Mouse (Mus musculus) embryonic facial prominence, embryonic 13.5 days (tissue): ENCODE measurements around the gene Ptprs. TPM values are rescaled to one million over a fixed set of nuclear protein-coding genes. Genes with fewer than 3 reads are reported as not detected.

Experiments
- ATAC-seq: fragments of 200-750 bp; cut with Nextera tagmentation; 2 replicates; pipeline ENCODE4 v1.8.0; 2017; ENCODE audit warnings: low read depth; ENCODE audit not compliant: insufficient number of reproducible peaks, insufficient read depth, low FRiP score, low TSS enrichment
- H3K27ac ChIP-seq: fragments of 300-500 bp; sonication (generic); 2 replicates; pipeline ENCODE4 v1.5.1; 2015; ENCODE audit warnings: moderate library complexity, mild to moderate bottlenecking, inconsistent platforms
- H3K27me3 ChIP-seq: fragments of 300-500 bp; sonication (generic); 2 replicates; pipeline ENCODE4 v1.6.1; 2015; ENCODE audit warnings: mild to moderate bottlenecking, inconsistent platforms
- H3K36me3 ChIP-seq: fragments of 300-500 bp; sonication (generic); 2 replicates; pipeline ENCODE4 v1.6.1; 2015; ENCODE audit warnings: mild to moderate bottlenecking, inconsistent platforms
- H3K4me1 ChIP-seq: fragments of 300-500 bp; sonication (generic); 2 replicates; pipeline ENCODE4 v1.6.1; 2015; ENCODE audit warnings: inconsistent platforms
- H3K4me2 ChIP-seq: fragments of 300-500 bp; sonication (generic); 2 replicates; pipeline ENCODE4 v1.6.1; 2015; ENCODE audit warnings: moderate library complexity, mild to moderate bottlenecking, inconsistent platforms
- H3K4me3 ChIP-seq: fragments of 300-500 bp; sonication (generic); 2 replicates; pipeline ENCODE4 v1.5.1; 2015; ENCODE audit warnings: mild to moderate bottlenecking, inconsistent platforms
- H3K9ac ChIP-seq: fragments of 300-500 bp; sonication (generic); 2 replicates; pipeline ENCODE4 v1.6.1; 2015; ENCODE audit warnings: mild to moderate bottlenecking, inconsistent platforms
- H3K9me3 ChIP-seq: fragments of 300-500 bp; sonication (generic); 2 replicates; pipeline ENCODE4 v1.6.1; 2016; ENCODE audit warnings: inconsistent platforms
- WGBS: fragments of 180-500 bp; shearing (Covaris S2); methylation state at CpG from one replicate; pipeline ENCODE4 v1.1.7; 2015; ENCODE audit warnings: mixed read lengths; 5-methylcytosine and 5-hydroxymethylcytosine counted together
- polyA plus RNA-seq: library from polyadenylated mRNA; unstranded; fragments of >200 nt; fragmentation: Nextera tagmentation; extraction: Ambion mirVana; gene quantifications from 2 replicates; pipeline ENCODE4 v1.2.1, GENCODE M21; 2015

Gene Ptprs
- polyA plus RNA-seq, 1 experiment from 2014 or later: 121 TPM

- Histone ChIP-seq H3K27ac (no peak overlapping the region), H3K4me2 (no peak overlapping the region), H3K36me3 (peaks cover 90% of the 10 kb centered on the region), H3K9me3 (no peaks in the 10 kb centered on the region), H3K27me3 (no peaks in the 10 kb centered on the region), H3K4me1 (peaks cover 3% of the 10 kb centered on the region; the same call in 1 of the 2 replicates), H3K9ac (no peak overlapping the region), H3K4me3 (no peak overlapping the region)
- ATAC-seq: no peak
- WGBS: 56% methylated on average over 14 of the region's 14 CpGs
These were observed 30.9 kb downstream of the Ptprs start for GRCm38 (mm10) chr17:56445397-56445796.

GRCm38 (mm10) chr17:56444771-56445170, 31.5 kb downstream of the Ptprs start:
- Histone ChIP-seq H3K27me3 (no peaks in the 10 kb centered on the region), H3K9ac (no peak overlapping the region), H3K4me1 (peaks cover 3% of the 10 kb centered on the region; the same call in 1 of the 2 replicates), H3K9me3 (no peaks in the 10 kb centered on the region), H3K4me3 (no peak overlapping the region), H3K27ac (no peak overlapping the region), H3K4me2 (no peak overlapping the region), H3K36me3 (peaks cover 89% of the 10 kb centered on the region)
- no peak for ATAC-seq
- 91% methylated on average over 3 of the region's 3 CpGs for WGBS

- WGBS: 87% methylated on average over 5 of the region's 5 CpGs
- H3K36me3 ChIP-seq: peaks cover 88% of the 10 kb centered on the region
- H3K4me1 ChIP-seq: peaks cover 3% of the 10 kb centered on the region; the same call in 1 of the 2 replicates
- no peak overlapping the region for H3K4me2 ChIP-seq
- H3K27me3 ChIP-seq: no peaks in the 10 kb centered on the region
- H3K9me3 ChIP-seq: no peaks in the 10 kb centered on the region
- no peak overlapping the region for H3K4me3 ChIP-seq
- no peak for ATAC-seq
- H3K27ac ChIP-seq: no peak overlapping the region
- no peak overlapping the region for H3K9ac ChIP-seq
These were observed 32.9 kb downstream of the Ptprs start for GRCm38 (mm10) chr17:56443341-56443795.

- H3K9ac ChIP-seq: no peak overlapping the region
- peaks cover 88% of the 10 kb centered on the region for H3K36me3 ChIP-seq
- no peak overlapping the region for H3K27ac ChIP-seq
- no peak for ATAC-seq
- no peak overlapping the region for H3K4me3 ChIP-seq
- H3K27me3 ChIP-seq: no peaks in the 10 kb centered on the region
- peaks cover 4% of the 10 kb centered on the region for H3K9me3 ChIP-seq
- no peak overlapping the region for H3K4me2 ChIP-seq
- peaks cover 3% of the 10 kb centered on the region; the same call in 1 of the 2 replicates for H3K4me1 ChIP-seq
- 79% methylated on average over 6 of the region's 6 CpGs for WGBS
These were observed 34.0 kb downstream of the Ptprs start for GRCm38 (mm10) chr17:56442316-56442715.

- no peak for ATAC-seq
- Histone ChIP-seq H3K27me3 (no peaks in the 10 kb centered on the region), H3K27ac (no peak overlapping the region), H3K4me2 (no peak overlapping the region), H3K4me3 (no peak overlapping the region), H3K9me3 (peaks cover 13% of the 10 kb centered on the region), H3K4me1 (no peaks in the 10 kb centered on the region; the same call in 1 of the 2 replicates), H3K9ac (no peak overlapping the region), H3K36me3 (peaks cover 96% of the 10 kb centered on the region)
- WGBS: 78% methylated on average over 15 of the region's 15 CpGs
These were observed 36.4 kb downstream of the Ptprs start for GRCm38 (mm10) chr17:56439731-56440460.

GRCm38 (mm10) chr17:56431582-56431981, 44.7 kb downstream of the Ptprs start:
- no peak overlapping the region for H3K27ac ChIP-seq
- H3K36me3 ChIP-seq: peaks cover 94% of the 10 kb centered on the region
- peaks cover 6% of the 10 kb centered on the region; the same call in 1 of the 2 replicates for H3K4me1 ChIP-seq
- H3K9me3 ChIP-seq: peaks cover 2% of the 10 kb centered on the region; the same call in 1 of the 2 replicates
- no peak for ATAC-seq
- H3K4me3 ChIP-seq: no peak overlapping the region
- WGBS: 89% methylated on average over 3 of the region's 3 CpGs
- no peak overlapping the region for H3K4me2 ChIP-seq
- no peak overlapping the region for H3K9ac ChIP-seq
- no peaks in the 10 kb centered on the region for H3K27me3 ChIP-seq

- 76% methylated on average over 26 of the region's 28 CpGs for WGBS
- Histone ChIP-seq H3K4me3 (no peak overlapping the region), H3K4me2 (no peak overlapping the region), H3K27ac (no peak overlapping the region), H3K9me3 (no peaks in the 10 kb centered on the region), H3K27me3 (no peaks in the 10 kb centered on the region), H3K36me3 (peaks cover 82% of the 10 kb centered on the region), H3K4me1 (peaks cover 25% of the 10 kb centered on the region), H3K9ac (0 out of 2 replicates have a peak overlapping the region, but pooled peaks have one; percentile 11)
- no peak for ATAC-seq
These were observed 48.4 kb downstream of the Ptprs start for GRCm38 (mm10) chr17:56427857-56428256.

- WGBS: 38% methylated on average over 3 of the region's 3 CpGs
- Histone ChIP-seq H3K4me3 (peak overlapping the region; percentile 51), H3K27ac (peak overlapping the region; percentile 80), H3K27me3 (no peaks in the 10 kb centered on the region), H3K9ac (peak overlapping the region; percentile 73), H3K4me2 (peak overlapping the region; percentile 83), H3K4me1 (peaks cover 25% of the 10 kb centered on the region), H3K36me3 (peaks cover 80% of the 10 kb centered on the region), H3K9me3 (no peaks in the 10 kb centered on the region)
- ATAC-seq: no peak
These were observed 50.3 kb downstream of the Ptprs start for GRCm38 (mm10) chr17:56425941-56426340.

GRCm38 (mm10) chr17:56425584-56425914, 50.7 kb downstream of the Ptprs start:
- H3K27ac ChIP-seq: peak overlapping the region; percentile 80
- H3K4me1 ChIP-seq: peaks cover 25% of the 10 kb centered on the region
- H3K4me2 ChIP-seq: peak overlapping the region; percentile 83
- peaks cover 80% of the 10 kb centered on the region for H3K36me3 ChIP-seq
- ATAC-seq: peak; percentile 76
- no peaks in the 10 kb centered on the region for H3K9me3 ChIP-seq
- H3K27me3 ChIP-seq: no peaks in the 10 kb centered on the region
- peak overlapping the region; percentile 73 for H3K9ac ChIP-seq
- WGBS: under 1% methylated on average over 47 of the region's 47 CpGs
- peak overlapping the region; percentile 51 for H3K4me3 ChIP-seq

- H3K27me3 ChIP-seq: no peaks in the 10 kb centered on the region
- peaks cover 25% of the 10 kb centered on the region for H3K4me1 ChIP-seq
- peak overlapping the region; percentile 83 for H3K4me2 ChIP-seq
- WGBS: 12% methylated on average over 66 of the region's 77 CpGs
- ATAC-seq: peak; percentile 54
- peaks cover 84% of the 10 kb centered on the region for H3K36me3 ChIP-seq
- peak overlapping the region; percentile 73 for H3K9ac ChIP-seq
- no peaks in the 10 kb centered on the region for H3K9me3 ChIP-seq
- H3K4me3 ChIP-seq: peak overlapping the region; percentile 51
- H3K27ac ChIP-seq: peak overlapping the region; percentile 80
These were observed 51.3 kb downstream of the Ptprs start for GRCm38 (mm10) chr17:56424726-56425583.

GRCm38 (mm10) chr17:56420022-56420421, 56.3 kb downstream of the Ptprs start:
- no peak overlapping the region for H3K4me3 ChIP-seq
- peaks cover 5% of the 10 kb centered on the region; the same call in 1 of the 2 replicates for H3K4me1 ChIP-seq
- peaks cover 97% of the 10 kb centered on the region for H3K36me3 ChIP-seq
- H3K4me2 ChIP-seq: no peak overlapping the region
- 95% methylated on average over 2 of the region's 2 CpGs for WGBS
- H3K27ac ChIP-seq: no peak overlapping the region
- H3K9me3 ChIP-seq: no peaks in the 10 kb centered on the region
- no peak overlapping the region for H3K9ac ChIP-seq
- no peak for ATAC-seq
- no peaks in the 10 kb centered on the region for H3K27me3 ChIP-seq
